In the genomic region with DNA sequence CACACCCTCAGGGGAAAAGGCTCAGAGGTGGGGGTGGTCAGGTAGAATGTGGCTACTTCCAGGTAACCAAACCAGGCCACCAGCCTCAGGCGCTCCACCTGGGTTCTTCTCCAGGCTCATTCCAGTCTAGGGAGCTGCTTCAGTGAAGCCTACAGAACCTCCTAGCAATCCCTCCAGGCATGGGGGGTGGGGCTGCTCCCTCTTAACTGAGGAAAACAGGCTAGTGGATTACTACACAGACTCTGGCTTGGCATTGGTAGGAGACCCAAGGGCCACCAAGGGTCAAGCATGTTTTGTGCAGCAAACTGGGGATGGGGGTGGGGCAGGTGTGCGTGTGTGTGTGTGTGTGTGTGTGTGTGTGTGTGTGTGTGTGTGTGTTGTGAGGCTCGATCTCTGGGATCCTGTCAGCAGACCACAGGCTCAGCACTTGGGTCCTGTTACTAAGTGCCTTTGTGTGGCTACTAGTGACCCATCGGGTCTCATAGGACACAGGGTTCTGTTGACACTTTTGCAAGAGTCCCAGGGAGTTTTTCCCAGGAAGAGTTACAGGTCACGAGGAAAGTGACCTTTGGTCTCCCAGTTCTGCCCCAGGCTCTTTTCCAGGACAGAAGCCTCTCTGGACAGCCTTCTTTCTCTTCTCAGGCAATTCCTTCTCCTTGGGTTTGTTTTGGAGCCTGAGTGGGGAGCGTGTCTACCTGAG, we compare ENCODE assay signal across 17 mouse cellular contexts. TPM values are rescaled to one million over a fixed set of nuclear protein-coding genes. Genes with fewer than 3 reads are reported as not detected.
DNase-seq lines count a peak whose midpoint lies in the region; ATAC-seq and TF ChIP-seq lines count a peak whose summit lies in the region.
"Had no signal": no experiment of that assay in that cellular context is flagged by ENCODE, and none has a peak within 500 bp of the region (broad histone marks: within the 10 kb centered on the region; RNA-seq: fewer than 3 reads in every experiment).

No protein-coding gene starts in this region.

- 50% methylated on average over 6 of the region's 6 CpGs for WGBS in liver, embryonic 13.5 days (ENCODE audit: insufficient replicate concordance)
- 69% methylated on average over 6 of the region's 6 CpGs for WGBS in hindbrain, embryonic 10.5 days
- 72% methylated on average over 6 of the region's 6 CpGs for WGBS in hindbrain, embryonic 12.5 days

- no peak overlapping the region for H3K4me2 ChIP-seq in liver, embryonic 13.5 days
- no peak overlapping the region for H3K4me2 ChIP-seq in hindbrain, embryonic 12.5 days (replicated peaks)
- H3K4me2 ChIP-seq: hindbrain, embryonic 14.5 days; limb, embryonic 15.5 days had no signal

- DNase-seq in adrenal gland, postnatal 25 days, result peak; percentile 37
- no peak for DNase-seq in adrenal gland, adult 8-10 months
- peak; percentile 68 to 80 for DNase-seq in kidney, adult 8-10 months
- no peak for DNase-seq in liver, embryonic 13.5 days
- DNase-seq in layer of hippocampus, adult 9-11 months, result no peak
- no peak for DNase-seq in hindbrain, embryonic 10.5 days (ENCODE audit: low spot score)
- DNase-seq: cerebellum, adult 9-11 months; gastrocnemius, postnatal 14 days; lung, postnatal 14 days; right cerebral cortex, adult 18-20 months; thymus, adult 18-20 months had no signal

- no peaks in the 10 kb centered on the region for H3K36me3 ChIP-seq in ES-Bruce4 (ENCODE audit: control insufficient read depth, insufficient read depth, low read length, poor library complexity, severe bottlenecking)
- no peaks in the 10 kb centered on the region for H3K36me3 ChIP-seq in liver, embryonic 13.5 days
- no peaks in the 10 kb centered on the region for H3K36me3 ChIP-seq in hindbrain, embryonic 10.5 days
- H3K36me3 ChIP-seq in hindbrain, embryonic 12.5 days, result no peaks in the 10 kb centered on the region
- H3K36me3 ChIP-seq: limb, embryonic 15.5 days had no signal

- H3K9me3 ChIP-seq in ES-Bruce4 (replicated peaks; ENCODE audit: control insufficient read depth, insufficient read depth, low read length, poor library complexity, severe bottlenecking), result no peaks in the 10 kb centered on the region
- no peaks in the 10 kb centered on the region for H3K9me3 ChIP-seq in liver, embryonic 13.5 days (replicated peaks)
- H3K9me3 ChIP-seq in hindbrain, embryonic 10.5 days, result no peaks in the 10 kb centered on the region
- H3K9me3 ChIP-seq in hindbrain, embryonic 12.5 days (replicated peaks), result no peaks in the 10 kb centered on the region
- H3K9me3 ChIP-seq: limb, embryonic 15.5 days had no signal

- TF ChIP-seq EP300 in ES-Bruce4 (IDR thresholded peaks at IDR 0.05; ENCODE audit: insufficient read depth, low read depth, low read length), result peak; percentile 89

- TF ChIP-seq POLR2A in ES-Bruce4 (IDR thresholded peaks at IDR 0.05; ENCODE audit: insufficient read depth, low read length), result no peak

- H3K27ac ChIP-seq in ES-Bruce4 (ENCODE audit: insufficient read depth, low read length), result peak overlapping the region; percentile 61
- peak overlapping the region; percentile 47; the same call in 1 of the 2 replicates for H3K27ac ChIP-seq in liver, embryonic 13.5 days
- no peak overlapping the region for H3K27ac ChIP-seq in hindbrain, embryonic 10.5 days
- H3K27ac ChIP-seq in hindbrain, embryonic 12.5 days, result no peak overlapping the region
- H3K27ac ChIP-seq: hindbrain, embryonic 14.5 days; limb, embryonic 15.5 days had no signal

- H3K4me3 ChIP-seq in ES-Bruce4 (ENCODE audit: low read depth, low read length), result no peak overlapping the region
- no peak overlapping the region for H3K4me3 ChIP-seq in liver, embryonic 13.5 days (replicated peaks)
- no peak overlapping the region for H3K4me3 ChIP-seq in hindbrain, embryonic 10.5 days
- no peak overlapping the region for H3K4me3 ChIP-seq in hindbrain, embryonic 12.5 days
- H3K4me3 ChIP-seq: limb, embryonic 15.5 days had no signal

- no peaks in the 10 kb centered on the region for H3K27me3 ChIP-seq in ES-Bruce4 (ENCODE audit: control insufficient read depth, insufficient read depth, low read length, poor library complexity, severe bottlenecking)
- peaks cover 27% of the 10 kb centered on the region for H3K27me3 ChIP-seq in liver, embryonic 13.5 days
- 0 out of 2 replicates have a peak, but pooled peaks cover 3% of the 10 kb centered on the region for H3K27me3 ChIP-seq in hindbrain, embryonic 10.5 days (ENCODE audit: insufficient read depth, poor library complexity, severe bottlenecking)
- no peaks in the 10 kb centered on the region for H3K27me3 ChIP-seq in hindbrain, embryonic 12.5 days
- H3K27me3 ChIP-seq: limb, embryonic 15.5 days had no signal

- ATAC-seq in liver, embryonic 13.5 days (ENCODE audit: low read depth), result peak; percentile 65; the same call in 1 of the 2 replicates
- no peak for ATAC-seq in hindbrain, embryonic 12.5 days (ENCODE audit: low FRiP score)
- ATAC-seq: intestine, embryonic 16.5 days had no signal

- peaks cover 3% of the 10 kb centered on the region for H3K4me1 ChIP-seq in ES-Bruce4 (ENCODE audit: control insufficient read depth, insufficient read depth, low read length)
- no peaks in the 10 kb centered on the region; the same call in 1 of the 2 replicates for H3K4me1 ChIP-seq in liver, embryonic 13.5 days (replicated peaks)
- H3K4me1 ChIP-seq in hindbrain, embryonic 10.5 days (replicated peaks), result peaks cover 30% of the 10 kb centered on the region
- H3K4me1 ChIP-seq in hindbrain, embryonic 12.5 days, result peaks cover 13% of the 10 kb centered on the region

- no peak for TF ChIP-seq CTCF in ES-Bruce4 (IDR thresholded peaks at IDR 0.05; ENCODE audit: low read depth, low read length)

- no peak overlapping the region for H3K9ac ChIP-seq in ES-Bruce4 (ENCODE audit: low read depth, poor library complexity, severe bottlenecking)
- H3K9ac ChIP-seq in liver, embryonic 13.5 days, result no peak overlapping the region
- no peak overlapping the region for H3K9ac ChIP-seq in hindbrain, embryonic 12.5 days
- H3K9ac ChIP-seq: hindbrain, embryonic 14.5 days; limb, embryonic 15.5 days had no signal

RNA-seq across cellular contexts. Expression of a gene that starts 3.0 kb away (rescaled TPM):
- total RNA-seq in adrenal gland, postnatal 25 days (2021), result 9.4 and 9.7 TPM in 2 replicates
- total RNA-seq in adrenal gland, adult 8-10 months (2022), result 1 to 10 TPM; 4.1 to 7.1 (median 6.1) TPM
- polyA plus RNA-seq in ES-Bruce4 (2011; ENCODE audit: insufficient read depth, insufficient read length, low read depth, missing spikeins), result 23.9 and 33.7 TPM in 2 replicates
- 0.96 and 1.1 TPM in 2 replicates for polyA plus RNA-seq in liver, embryonic 13.5 days (2015; fragmentation: Nextera tagmentation; extraction: Ambion mirVana)
- 43.3 and 45.0 TPM in 2 replicates for polyA plus RNA-seq in hindbrain, embryonic 10.5 days (2016; fragmentation: Nextera tagmentation; extraction: Ambion mirVana)
- polyA plus RNA-seq in hindbrain, embryonic 12.5 days (2016; fragmentation: Nextera tagmentation; extraction: Ambion mirVana), result 36.9 and 42.1 TPM in 2 replicates
- total RNA-seq: megakaryocyte-erythroid progenitor cell, adult 5-6 weeks had no signal

Comparison
In these comparisons a context has a peak if more than half of its experiments do, and no peak if none do; other contexts are left out.
1. DNase-seq: peak in adrenal gland, postnatal 25 days (single experiment) and kidney, adult 8-10 months (2 of 2); none in adrenal gland, adult 8-10 months (single experiment), liver, embryonic 13.5 days (single experiment), layer of hippocampus, adult 9-11 months (single experiment) and hindbrain, embryonic 10.5 days (single experiment).
2. H3K27ac ChIP-seq: peak in ES-Bruce4 (single experiment) and liver, embryonic 13.5 days (single experiment); none in hindbrain, embryonic 10.5 days (single experiment) and hindbrain, embryonic 12.5 days (single experiment).
3. RNA of a gene that starts 3.0 kb away (polyA plus RNA-seq): 43.3 to 45.0 TPM in hindbrain, embryonic 10.5 days, 36.9 to 42.1 TPM in hindbrain, embryonic 12.5 days and 23.9 to 33.7 TPM in ES-Bruce4; 0.96 to 1.1 TPM in liver, embryonic 13.5 days; every median in the first group is over 10 times any median in the second.